Mouse (Mus musculus): ENCODE results near the gene Nutm1.
"Not testable (repeated sequence)": the region's sequence is repeated elsewhere in the genome, so short reads cannot be mapped to it uniquely, and the experiment has no call there.

The Nutm1 gene

DNA sequence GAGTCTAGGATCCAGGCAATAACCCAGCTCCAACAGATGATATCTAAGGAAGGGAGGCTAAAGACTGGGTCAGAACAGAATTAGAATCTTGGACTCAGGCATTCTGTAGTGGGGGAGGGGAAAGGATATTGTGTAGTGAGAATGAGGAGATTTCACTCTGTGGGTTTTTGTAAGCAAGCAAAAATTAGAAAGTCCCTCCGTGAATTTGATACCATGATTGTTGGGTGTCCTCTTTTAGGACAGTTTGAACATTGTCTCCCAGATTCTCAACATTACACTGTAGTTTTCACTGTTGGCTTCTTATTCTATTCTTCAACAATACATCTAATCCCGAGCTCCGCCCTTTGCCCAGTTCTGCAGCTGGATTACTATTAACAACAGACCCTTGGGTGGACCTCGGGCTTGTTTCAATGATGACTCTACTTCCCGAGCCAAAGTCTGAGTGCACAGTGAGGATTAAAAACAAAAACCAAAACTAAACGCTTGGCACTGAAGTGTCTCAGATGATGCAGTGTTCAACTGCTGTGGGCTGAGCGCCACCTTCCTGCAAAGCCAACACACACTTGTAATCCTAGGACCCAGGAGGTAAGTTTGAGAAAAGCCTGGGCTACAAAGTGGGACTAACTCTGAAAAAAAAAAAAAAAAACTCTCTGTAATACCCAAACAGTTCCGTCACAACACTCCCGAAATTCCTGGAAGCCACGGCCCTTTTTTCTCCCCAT, at the start of gene Nutm1:
TSS of gene Nutm1 (minus strand) at position 51 of the 722 bp plus-strand sequence.
- no peak for DNase-seq (ENCODE audit: low spot score in 2 of 2)

DNA sequence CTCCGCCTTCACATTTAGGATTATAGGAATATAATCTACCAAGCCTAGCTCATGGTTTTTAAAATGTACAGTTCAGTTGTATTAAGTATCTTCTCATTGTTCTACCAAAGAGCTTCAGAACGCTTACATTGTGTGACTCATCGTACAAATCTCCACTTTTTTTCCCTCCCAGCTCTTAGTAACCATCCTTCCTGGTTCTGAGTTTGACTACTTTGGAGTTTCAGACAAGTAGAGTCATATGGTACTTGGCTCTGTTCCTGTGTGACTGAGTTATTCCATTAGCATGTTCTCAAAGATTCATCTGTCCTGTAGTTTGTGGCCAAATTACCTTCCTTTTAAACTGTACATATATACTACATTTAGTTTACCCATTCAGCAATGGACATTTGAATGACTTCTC, 49.6 kb upstream of the Nutm1 start:
- DNase-seq (ENCODE audit: low spot score in 2 of 2) = no peak

DNA sequence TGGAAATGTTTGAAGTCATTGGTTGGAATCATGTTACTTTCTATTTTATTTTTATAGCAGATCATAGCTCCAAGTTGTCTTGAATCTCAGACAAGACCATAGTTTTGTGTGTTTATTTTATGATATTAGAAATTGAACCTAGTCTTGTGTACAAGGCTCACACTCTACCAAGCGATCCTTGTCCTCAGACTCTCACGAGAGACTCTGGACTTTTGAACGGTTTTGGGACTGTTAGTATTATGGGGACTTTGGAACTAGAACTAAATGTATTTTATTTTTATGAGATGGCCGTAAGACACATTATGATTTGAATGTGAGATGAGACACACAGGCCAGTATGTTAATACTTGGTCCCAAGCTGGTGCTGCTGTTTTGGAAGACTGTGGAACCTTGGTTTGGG, 39.1 kb upstream of the Nutm1 start:
- no peak for DNase-seq (ENCODE audit: low spot score in 2 of 2)

DNA sequence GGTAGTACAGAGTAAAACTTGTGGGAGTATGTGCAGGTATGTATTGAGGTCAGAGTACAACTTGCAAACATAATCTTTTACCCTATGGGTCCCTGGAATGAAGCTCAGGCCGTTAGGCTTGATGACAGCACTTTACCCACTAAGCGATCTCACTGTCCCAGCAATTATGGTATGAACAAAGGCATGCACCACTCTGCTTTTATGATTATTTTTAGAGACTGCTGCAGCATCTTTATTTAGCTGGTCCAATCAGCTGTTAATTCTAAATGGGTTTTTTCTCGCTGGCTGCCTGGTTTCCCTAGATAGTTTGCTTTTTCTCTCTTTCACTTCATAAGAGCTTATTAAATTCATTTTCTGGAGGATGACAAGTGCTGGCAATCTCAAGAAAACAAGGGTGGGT, 37.1 kb upstream of the Nutm1 start:
- DNase-seq (ENCODE audit: low spot score in 2 of 2) = no peak

DNA sequence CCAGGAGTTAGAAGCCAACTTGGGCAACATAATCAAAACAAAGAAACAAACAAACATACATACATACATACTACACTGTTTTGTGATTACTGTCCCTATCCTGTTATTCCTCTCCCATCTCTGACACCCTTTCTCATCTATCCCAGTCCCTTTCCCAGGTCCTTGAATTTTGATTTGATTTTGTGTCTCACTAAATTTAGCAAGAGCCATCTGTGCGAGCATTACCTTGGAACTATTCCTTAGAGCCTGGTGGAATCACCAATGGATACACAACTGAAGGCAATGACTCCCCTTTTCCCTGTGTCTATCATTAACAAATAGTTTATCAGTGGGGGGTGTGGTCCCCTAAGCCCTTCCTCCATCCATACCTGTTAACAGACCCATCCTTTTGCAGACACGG, 33.7 kb upstream of the Nutm1 start:
- DNase-seq (ENCODE audit: low spot score in 2 of 2) = no peak

DNA sequence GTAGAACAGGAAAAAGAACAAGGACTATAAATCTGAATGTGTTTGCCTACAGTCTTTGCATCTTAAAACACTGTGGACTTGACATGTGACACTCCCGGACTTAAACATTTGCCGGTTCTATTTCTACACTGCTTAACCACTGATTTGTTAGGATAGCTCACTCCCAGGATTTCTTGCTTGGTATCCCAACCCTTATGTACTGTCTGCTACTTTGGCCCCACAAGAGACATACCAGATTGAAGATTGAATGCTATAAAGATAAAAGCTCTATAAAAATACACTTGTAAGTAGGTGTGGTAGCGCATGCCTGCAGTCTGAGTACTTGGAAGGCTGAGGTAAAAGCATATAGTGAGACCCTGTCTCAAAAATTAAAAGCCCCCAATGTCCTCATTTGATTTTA, 30.4 kb upstream of the Nutm1 start:
- no peak for DNase-seq (ENCODE audit: low spot score in 2 of 2)

DNA sequence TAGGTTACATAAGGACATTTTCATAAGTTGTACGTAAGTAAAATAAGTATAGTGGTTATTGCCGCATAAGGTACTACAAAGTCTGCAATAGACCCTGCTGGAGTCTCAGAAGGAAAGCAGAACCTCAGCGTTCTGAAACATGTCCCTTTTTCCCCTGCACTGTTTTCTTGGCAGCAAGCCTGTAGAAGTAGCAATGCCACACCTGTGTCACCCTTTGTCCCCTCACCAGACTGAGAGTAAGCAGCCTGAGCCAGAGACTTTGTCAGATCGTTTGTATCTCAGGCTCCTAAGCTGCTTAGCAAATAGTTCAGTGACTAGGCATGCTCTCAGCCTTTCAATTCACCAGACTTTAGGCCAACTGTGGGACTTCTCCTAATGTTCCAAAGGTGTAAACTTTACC, 28.0 kb upstream of the Nutm1 start:
- DNase-seq (ENCODE audit: low spot score in 2 of 2) = no peak

DNA sequence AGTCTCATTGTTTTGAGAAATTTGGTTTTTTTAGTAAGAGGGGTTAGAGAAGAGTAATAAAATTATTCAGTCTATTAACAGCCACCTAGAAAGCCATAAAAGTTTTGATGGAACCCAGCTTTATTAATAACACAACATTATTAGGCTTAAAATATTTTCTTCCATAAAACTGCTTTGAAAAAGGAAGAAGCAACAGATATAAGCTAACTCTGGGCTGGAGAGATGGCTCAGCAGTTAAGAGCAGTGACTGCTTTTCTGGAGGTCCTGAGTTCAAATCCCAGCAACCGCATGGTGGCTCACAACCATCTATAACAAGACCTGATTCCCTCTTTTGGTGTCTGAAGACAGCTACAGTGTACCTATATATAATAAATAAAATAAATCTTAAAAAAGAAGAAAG, 27.0 kb upstream of the Nutm1 start:
- DNase-seq (ENCODE audit: low spot score in 2 of 2) = not testable (repeated sequence)

DNA sequence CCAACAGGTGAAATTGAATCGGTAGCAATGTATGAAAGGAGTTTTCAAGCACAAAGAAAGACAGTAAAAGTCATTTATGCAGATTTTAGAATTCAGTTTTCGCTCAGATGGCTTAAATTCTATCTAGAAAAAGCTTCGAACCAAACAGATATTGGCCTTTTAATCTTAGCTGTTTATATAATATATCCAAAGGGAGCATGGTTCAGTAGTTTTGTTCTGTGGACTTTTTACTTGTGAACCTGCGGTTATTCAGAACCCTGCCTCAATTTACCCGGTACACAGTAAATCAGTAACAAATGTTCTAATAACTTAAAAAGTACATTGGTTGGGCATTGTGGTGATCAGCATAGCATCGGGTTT, 25.9 kb upstream of the Nutm1 start:
- DNase-seq (ENCODE audit: low spot score in 2 of 2) = no peak

DNA sequence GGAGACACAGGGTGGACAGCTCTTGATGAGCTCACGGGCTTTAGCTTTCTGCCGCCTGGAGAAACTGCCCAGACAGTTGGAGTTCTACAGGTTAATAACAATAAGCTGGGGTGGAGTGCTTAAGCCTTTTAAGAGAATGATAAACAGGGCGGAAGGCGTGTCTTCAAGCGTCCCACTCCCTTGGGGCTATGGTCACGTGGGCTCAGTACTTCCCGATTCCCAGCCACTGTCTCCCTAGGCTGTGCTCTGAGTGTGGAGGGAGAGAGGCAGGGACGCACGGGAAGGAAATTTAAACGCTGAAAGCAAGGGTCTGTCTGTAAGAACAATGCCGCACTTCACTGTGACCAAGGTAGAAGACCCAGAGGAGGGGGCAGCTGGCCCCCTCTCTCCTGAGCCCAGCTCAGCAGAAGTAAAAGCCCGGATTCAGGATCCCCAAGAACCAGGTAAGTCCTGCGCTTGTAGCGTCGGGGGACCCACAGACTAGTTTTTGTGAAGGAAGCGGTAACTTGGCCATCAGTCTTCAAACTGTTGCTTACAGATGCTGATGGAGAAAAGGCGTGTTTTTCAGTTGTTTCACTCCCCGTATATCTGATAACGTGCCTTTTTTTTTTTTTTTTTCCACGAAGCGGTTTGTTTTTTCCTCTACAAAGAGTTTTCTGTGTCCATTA, 25.4 kb upstream of the Nutm1 start:
- no peak for DNase-seq (ENCODE audit: low spot score in 2 of 2)

DNA sequence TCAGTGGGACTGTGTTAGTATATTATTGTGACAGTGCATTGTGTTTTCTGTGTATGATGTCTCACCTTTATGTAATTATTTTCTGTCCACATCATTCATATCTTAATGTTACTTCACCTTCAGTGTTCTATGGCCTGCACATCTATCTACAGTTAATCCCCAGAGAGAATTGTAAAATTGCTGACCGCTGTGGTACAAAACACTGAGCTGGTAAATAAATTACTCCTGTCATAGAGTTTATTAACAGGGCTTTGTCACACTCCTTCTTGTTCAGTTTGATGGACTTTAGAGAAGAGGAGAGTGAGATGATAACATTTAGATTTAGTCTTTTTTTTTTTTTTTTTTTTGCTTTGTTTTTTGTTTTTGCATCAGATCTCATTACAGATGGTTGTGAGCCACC, 23.8 kb upstream of the Nutm1 start:
- no peak for DNase-seq (ENCODE audit: low spot score in 2 of 2)

DNA sequence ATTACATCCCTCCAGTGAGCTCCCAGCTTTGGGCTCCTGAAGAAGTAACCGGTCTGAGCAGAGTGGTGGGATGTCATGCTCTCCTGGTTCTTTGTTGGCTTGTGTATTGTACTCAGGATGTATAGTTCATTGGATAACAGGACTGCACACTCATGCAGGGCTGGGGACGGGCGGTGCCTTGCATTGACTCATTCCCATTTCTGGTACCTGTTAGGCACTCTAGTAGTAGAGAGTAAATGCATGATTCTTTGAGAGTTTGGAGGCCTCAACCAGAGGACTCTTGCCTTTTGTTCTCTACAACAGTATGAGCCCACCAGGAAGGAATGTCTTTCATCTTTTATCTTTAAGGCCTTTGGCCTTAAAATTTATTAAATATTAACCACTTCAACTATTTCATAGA, 17.8 kb upstream of the Nutm1 start:
- no peak for DNase-seq (ENCODE audit: low spot score in 2 of 2)

DNA sequence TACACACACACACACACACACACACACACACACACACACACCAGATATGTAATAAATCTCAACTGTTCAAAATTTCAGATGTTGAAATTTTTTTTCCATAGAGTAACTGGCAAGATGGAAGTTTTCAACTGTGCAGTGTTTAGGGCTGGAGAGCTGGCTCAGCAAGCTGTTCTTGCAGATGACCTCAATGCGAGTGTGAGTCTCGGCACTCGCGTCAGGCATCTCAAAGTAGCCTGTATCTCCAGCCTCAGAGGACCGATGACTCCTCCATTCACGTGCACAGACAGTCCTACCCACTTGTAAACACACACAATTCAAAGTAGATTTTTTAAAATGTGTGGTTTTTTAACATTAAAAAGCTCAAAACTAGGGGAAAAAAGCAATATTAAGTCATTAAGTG, 14.4 kb upstream of the Nutm1 start:
- no peak for DNase-seq (ENCODE audit: low spot score in 2 of 2)

DNA sequence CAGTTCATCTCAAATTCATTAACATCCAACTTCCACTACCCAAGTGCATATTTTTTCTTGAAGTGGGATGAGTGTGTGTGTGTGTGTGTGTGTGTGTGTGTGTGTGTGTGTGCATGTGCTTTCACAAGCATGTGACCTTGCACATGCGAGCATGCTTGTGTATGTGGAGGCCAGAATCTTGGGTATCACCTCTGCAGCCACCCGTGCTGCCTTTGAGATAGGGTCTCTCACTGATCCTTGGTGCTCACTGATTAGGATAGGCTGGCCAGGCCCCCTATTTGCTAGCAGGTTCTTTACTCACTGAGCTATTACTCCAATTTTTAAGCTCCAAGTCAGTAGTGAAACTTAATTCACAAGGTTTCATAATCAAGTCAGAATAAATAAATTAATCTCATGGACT, 13.8 kb upstream of the Nutm1 start:
- no peak for DNase-seq (ENCODE audit: low spot score in 2 of 2)

DNA sequence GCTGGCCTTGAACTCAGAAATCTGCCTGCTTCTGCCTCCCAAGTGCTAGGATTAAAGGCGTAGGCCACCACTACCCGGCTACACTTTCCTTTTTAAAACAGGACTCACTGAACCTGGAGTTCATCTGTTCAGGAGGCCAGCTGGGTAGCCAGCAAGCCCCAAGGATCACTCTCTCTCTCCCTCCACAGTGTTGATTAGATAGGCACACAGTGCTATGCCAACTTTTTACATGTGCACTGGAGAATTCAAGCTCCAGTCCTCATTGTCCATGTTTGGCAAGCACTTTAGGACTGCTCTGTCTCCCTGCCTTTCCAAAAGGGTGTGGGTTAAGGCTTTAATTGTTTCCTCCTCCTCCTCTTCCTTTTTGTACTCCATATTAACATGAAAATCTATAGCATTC, 10.9 kb upstream of the Nutm1 start:
- DNase-seq (ENCODE audit: low spot score in 2 of 2) = no peak

DNA sequence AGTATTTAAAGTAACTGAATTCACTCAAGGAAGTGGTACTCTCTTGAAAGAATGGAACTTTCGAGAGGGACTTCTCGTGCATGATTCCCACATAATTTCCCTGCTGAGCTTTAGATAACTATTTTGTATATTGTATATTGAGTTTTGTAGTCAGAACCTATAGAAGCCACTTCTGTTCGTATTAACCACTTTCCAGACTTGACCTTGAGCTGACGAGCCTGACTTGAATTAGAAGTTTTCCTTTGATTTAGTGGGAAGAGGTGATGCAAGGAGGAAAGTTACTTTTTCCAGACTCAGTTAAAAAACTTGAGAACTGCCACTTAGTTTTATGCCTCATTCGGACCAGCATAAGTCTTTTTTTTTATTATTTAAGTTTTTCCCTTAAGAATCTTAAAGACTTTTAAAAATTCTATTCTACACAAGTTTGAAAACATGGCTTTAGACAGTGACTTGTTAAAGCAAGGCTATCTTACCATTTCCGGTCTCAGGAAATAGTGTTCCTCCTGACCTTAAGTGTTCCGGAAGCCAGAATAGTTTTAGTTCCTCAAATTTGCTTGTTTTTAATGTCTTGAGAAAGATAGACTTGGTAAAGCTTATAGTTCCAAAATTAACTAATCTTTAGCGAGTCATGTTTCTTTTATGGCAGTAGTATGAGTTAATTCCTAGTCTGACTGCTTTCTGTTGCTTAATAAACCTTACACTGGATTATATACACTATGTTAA, 8.6 kb upstream of the Nutm1 start:
- DNase-seq (ENCODE audit: low spot score in 2 of 2) = no peak

DNA sequence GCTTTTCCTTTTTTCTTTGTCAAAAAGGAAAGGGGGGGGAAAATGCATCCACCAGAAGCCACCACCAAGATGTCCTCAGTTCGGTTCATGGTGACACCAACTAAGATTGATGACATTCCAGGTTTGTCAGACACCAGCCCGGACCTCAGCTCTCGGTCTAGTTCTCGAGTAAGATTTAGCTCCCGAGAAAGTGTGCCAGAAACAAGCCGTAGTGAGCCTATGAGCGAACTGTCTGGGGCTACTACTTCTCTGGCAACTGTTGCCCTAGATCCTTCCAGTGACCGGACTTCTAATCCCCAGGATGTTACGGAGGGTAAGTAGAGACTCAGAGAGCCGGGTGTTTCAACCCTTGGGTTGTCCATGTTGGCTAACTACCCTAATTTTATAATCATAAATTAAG, 7.7 kb upstream of the Nutm1 start:
- no peak for DNase-seq (ENCODE audit: low spot score in 2 of 2)

DNA sequence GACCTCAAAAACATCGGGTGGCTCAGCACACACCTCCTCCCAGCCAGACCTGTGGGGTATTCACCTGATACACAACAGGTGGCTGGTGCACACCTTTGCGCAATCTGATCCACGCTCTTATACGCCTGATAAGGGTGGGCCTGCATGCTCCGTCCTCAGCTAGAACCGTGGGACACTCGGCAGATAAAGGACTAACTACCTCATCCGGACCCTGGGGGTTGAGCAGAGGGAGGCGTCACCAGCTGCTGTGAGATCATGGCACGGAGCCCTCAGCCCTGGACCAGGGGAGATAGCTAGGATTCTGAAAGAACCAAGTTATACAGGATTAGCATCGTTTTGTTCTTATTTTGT, 7.1 kb upstream of the Nutm1 start, which contains the start of gene Gm21985:
TSS of gene Gm21985 (plus strand) at position 73 of the 351 bp plus-strand sequence.
- no peak for DNase-seq (ENCODE audit: low spot score in 2 of 2)

DNA sequence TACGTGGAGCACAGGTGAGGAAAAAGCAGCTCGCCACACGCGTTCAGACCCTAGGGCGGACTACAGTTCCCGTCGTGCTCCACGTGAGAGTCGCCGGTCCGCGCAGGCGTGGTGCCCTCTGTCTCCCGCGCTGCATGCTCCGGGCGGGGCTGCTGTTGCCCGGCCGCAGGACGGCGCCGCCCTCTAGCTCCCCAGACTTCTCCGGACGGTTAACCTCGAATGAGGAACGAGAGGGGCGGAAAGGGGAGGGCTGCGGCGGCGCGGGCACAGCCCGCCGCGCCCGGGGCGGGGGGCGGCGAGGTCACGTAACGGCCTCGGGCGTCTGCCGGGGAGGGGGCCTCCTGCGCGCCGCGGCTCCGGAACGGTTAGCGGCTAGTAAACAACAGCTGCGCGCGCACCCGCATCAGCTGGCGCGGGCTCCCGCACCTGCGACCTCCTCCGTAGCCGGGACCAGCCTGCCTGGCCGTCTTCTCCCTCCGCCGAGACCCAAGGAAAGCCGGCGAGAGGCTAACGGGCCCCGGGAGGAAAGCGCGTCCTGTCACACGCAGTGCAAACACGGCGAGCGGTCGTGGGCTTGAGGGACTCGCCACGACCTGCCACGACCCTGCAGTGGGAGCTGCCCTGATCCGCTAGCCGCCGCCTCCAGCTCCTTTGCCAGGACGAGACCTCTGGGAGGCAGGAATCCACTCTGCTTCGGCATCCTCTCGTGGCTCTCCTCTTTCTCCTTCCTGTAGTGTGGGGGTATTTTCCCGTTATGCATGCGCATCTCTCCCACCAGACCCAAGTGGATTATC, 6.6 kb upstream of the Nutm1 start, which contains the start of gene Slc12a6:
TSS of gene Slc12a6 (plus strand) at position 378 of the 794 bp plus-strand sequence.
- DNase-seq (ENCODE audit: low spot score in 2 of 2) = peak; percentile 89

DNA sequence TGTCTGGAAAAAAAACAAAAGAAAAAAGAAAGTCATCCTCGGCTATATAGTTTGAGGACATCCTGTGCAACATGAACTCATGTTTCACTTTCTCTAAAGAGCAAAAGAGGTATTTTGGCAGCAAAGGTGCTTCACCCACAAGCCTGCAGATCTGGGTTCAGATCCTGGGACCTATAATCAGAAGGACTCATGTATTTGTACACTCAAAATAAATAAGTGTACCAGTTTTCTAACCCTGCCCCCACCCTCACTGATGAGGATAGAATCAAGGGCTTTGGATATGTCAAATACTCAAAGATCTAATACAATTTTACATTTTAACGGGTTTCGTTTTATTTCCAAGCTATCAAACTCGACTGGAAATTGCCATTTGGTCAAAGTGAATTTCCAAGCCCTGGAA, 5.3 kb upstream of the Nutm1 start:
- DNase-seq (ENCODE audit: low spot score in 2 of 2) = no peak

DNA sequence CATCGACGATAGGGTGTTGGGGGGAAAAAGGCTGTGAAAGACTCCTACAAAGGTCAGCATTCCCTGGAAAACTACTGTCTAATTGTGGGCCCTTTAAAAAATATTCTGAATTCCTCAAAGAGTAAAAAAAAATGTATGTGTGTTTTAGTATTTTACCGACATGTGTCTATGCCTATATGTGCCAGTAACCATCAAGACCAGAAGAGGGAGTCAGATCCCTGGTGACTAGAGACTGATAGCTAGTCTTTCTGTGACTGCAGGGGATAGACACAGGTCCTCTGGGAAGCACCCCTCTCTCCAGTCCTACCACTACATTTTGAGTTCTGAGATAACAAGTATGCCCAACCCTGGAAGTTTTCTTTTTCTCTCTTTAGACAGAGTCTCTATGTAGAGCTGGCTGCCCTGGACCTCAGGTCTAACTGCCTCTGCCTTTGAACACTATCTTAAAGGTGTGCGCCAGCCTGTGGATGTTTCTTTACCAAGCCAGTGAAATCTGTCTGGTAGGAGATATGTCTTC, 3.7 kb upstream of the Nutm1 start:
- DNase-seq (ENCODE audit: low spot score in 2 of 2) = no peak
